Mouse (Mus musculus) erythroblast, embryonic 14.5 days (primary cell): ENCODE results near the gene Dnajb12.

Experiments used
- GATA1 ChIP-seq: IDR thresholded peaks from 2 replicates; pipeline ENCODE4 v1.6.1; 2012; ENCODE audit warnings: low read length, inconsistent platforms, mixed read lengths
- TAL1 ChIP-seq: IDR thresholded peaks from 3 replicates; pipeline ENCODE4 v1.6.1; 2012; ENCODE audit warnings: low read length, inconsistent platforms, mixed read lengths

DNA sequence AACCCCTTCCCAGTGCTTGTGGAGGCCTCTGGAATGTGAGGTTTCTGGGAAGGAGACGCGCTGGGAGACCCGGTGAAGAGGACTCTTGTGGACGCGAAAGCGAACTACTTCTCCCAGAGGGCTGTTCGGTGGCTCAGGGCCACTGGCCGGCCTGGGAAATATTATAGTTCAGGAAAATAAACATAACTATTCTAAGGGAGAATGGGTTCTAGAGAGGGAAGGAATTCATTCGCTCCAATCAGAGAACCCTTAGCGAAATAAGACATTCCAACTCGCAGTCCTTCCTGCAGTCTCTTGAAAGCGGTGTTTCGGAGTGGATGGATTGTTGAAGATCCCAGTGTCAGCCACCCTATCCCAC is 652 bp downstream of the Dnajb12 start:
- no peak for TF ChIP-seq GATA1
- no peak for TF ChIP-seq TAL1
